ENCODE assay signal across 10 mouse cellular contexts in the genomic region with DNA sequence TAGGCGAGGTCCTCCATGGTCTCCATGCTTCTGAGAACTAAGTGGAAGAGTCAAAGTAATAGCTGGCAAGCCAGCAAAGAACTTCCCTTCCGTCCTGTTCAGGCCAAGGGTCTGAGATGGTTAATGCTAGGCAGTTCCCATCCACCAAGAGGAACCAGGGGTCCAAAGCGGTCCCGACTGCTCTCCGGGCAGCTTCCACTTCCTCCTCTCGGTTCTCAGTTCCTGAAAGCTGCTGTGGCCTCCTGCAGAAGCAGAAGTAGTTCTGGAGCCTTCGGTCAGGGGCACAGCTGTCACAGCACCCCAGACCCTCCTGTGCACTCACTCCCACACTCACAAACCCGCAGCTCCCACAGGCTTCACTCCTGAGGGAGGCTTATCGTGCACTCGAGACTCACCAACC. TPM values are rescaled to one million over a fixed set of nuclear protein-coding genes. Genes with fewer than 3 reads are reported as not detected.
DNase-seq lines count a peak whose midpoint lies in the region; ATAC-seq and TF ChIP-seq lines count a peak whose summit lies in the region.
"Had no signal": no experiment of that assay in that cellular context is flagged by ENCODE, and none has a peak within 500 bp of the region (broad histone marks: within the 10 kb centered on the region; RNA-seq: fewer than 3 reads in every experiment).

No protein-coding gene starts in this region.

- 23% methylated on average over 10 of the region's 10 CpGs for WGBS in liver, embryonic 13.5 days (ENCODE audit: insufficient replicate concordance)
- WGBS in spleen, adult 2 months = 14% methylated on average over 10 of the region's 10 CpGs
- WGBS in midbrain, embryonic 13.5 days = 79% methylated on average over 10 of the region's 10 CpGs
- 84% methylated on average over 10 of the region's 10 CpGs for WGBS in midbrain, embryonic 10.5 days

- no peaks in the 10 kb centered on the region for H3K27me3 ChIP-seq in liver, embryonic 13.5 days
- H3K27me3 ChIP-seq in spleen, adult 2 months (ENCODE audit: control insufficient read depth, insufficient read depth, low read length) = no peaks in the 10 kb centered on the region
- peaks cover 5% of the 10 kb centered on the region for H3K27me3 ChIP-seq in midbrain, embryonic 13.5 days
- peaks cover 22% of the 10 kb centered on the region for H3K27me3 ChIP-seq in midbrain, embryonic 10.5 days (ENCODE audit: low read depth, poor library complexity, severe bottlenecking)
- H3K27me3 ChIP-seq: hindbrain, embryonic 12.5 days; lung, embryonic 15.5 days had no signal

- TF ChIP-seq CTCF in spleen, adult 2 months (IDR thresholded peaks at IDR 0.05; ENCODE audit: extremely low read depth, insufficient read depth, insufficient read length, insufficient replicate concordance) = no peak

- H3K4me1 ChIP-seq in brown adipose tissue, adult 24 weeks (ENCODE audit: control insufficient read depth, insufficient read depth, insufficient read length, low read length) = no peaks in the 10 kb centered on the region; the same call in none of the 2 replicates
- peaks cover 26% of the 10 kb centered on the region for H3K4me1 ChIP-seq in liver, embryonic 13.5 days (replicated peaks)
- peaks cover 14% of the 10 kb centered on the region; the same call in 1 of the 2 replicates for H3K4me1 ChIP-seq in spleen, adult 2 months (ENCODE audit: control insufficient read depth, insufficient read depth, insufficient read length)
- no peaks in the 10 kb centered on the region for H3K4me1 ChIP-seq in midbrain, embryonic 13.5 days (replicated peaks)
- peaks cover 8% of the 10 kb centered on the region; the same call in 1 of the 2 replicates for H3K4me1 ChIP-seq in midbrain, embryonic 10.5 days
- H3K4me1 ChIP-seq: hindbrain, embryonic 12.5 days; lung, embryonic 15.5 days had no signal

- peak; percentile 41 for DNase-seq in layer of hippocampus, adult 11-12 months (ENCODE audit: low spot score)
- no peak for DNase-seq in layer of hippocampus, postnatal 25 days (ENCODE audit: extremely low spot score in 1 of 2, low spot score in 1 of 2)
- no peak for DNase-seq in liver, embryonic 13.5 days
- peak; percentile 67 to 71 for DNase-seq in spleen, adult 2 months (ENCODE audit: low read depth in 1 of 2, low spot score in 2 of 2)
- no peak for DNase-seq in midbrain, embryonic 10.5 days (ENCODE audit: low spot score)

- peak; percentile 31; the same call in 1 of the 2 replicates for ATAC-seq in liver, embryonic 13.5 days (ENCODE audit: low read depth)
- no peak for ATAC-seq in midbrain, embryonic 13.5 days
- no peak for ATAC-seq in CD4-positive, CD25-positive, alpha-beta regulatory T cell, adult 4 months

- H3K9ac ChIP-seq in liver, embryonic 13.5 days = no peak overlapping the region
- H3K9ac ChIP-seq in midbrain, embryonic 13.5 days (replicated peaks) = no peak overlapping the region
- H3K9ac ChIP-seq: hindbrain, embryonic 12.5 days; lung, embryonic 15.5 days had no signal

- no peak for TF ChIP-seq POLR2A in spleen, adult 2 months (IDR thresholded peaks at IDR 0.05; ENCODE audit: low read depth, low read length)

- no peak overlapping the region for H3K4me3 ChIP-seq in brown adipose tissue, adult 24 weeks (ENCODE audit: insufficient read depth, low read depth, low read length)
- H3K4me3 ChIP-seq in liver, embryonic 13.5 days (replicated peaks) = no peak overlapping the region
- no peak overlapping the region; the same call in 1 of the 2 replicates for H3K4me3 ChIP-seq in spleen, adult 2 months (ENCODE audit: extremely low read depth, insufficient read depth, insufficient read length)
- H3K4me3 ChIP-seq in midbrain, embryonic 13.5 days (replicated peaks) = no peak overlapping the region
- H3K4me3 ChIP-seq in midbrain, embryonic 10.5 days = no peak overlapping the region
- H3K4me3 ChIP-seq: hindbrain, embryonic 12.5 days; lung, embryonic 15.5 days had no signal

- peak overlapping the region; percentile 76 for H3K27ac ChIP-seq in brown adipose tissue, adult 24 weeks (replicated peaks; ENCODE audit: low read depth, low read length)
- no peak overlapping the region; the same call in 1 of the 2 replicates for H3K27ac ChIP-seq in liver, embryonic 13.5 days
- H3K27ac ChIP-seq in spleen, adult 2 months (ENCODE audit: insufficient read depth, low read length) = peak overlapping the region; percentile 69
- no peak overlapping the region for H3K27ac ChIP-seq in midbrain, embryonic 13.5 days
- no peak overlapping the region for H3K27ac ChIP-seq in midbrain, embryonic 10.5 days (replicated peaks)
- H3K27ac ChIP-seq: hindbrain, embryonic 12.5 days; lung, embryonic 15.5 days had no signal

- H3K9me3 ChIP-seq in liver, embryonic 13.5 days (replicated peaks) = no peaks in the 10 kb centered on the region
- H3K9me3 ChIP-seq in midbrain, embryonic 13.5 days = no peaks in the 10 kb centered on the region
- H3K9me3 ChIP-seq in midbrain, embryonic 10.5 days (replicated peaks) = no peaks in the 10 kb centered on the region
- H3K9me3 ChIP-seq: hindbrain, embryonic 12.5 days; lung, embryonic 15.5 days had no signal

- no peaks in the 10 kb centered on the region for H3K36me3 ChIP-seq in liver, embryonic 13.5 days
- H3K36me3 ChIP-seq in spleen, adult 2 months (ENCODE audit: control insufficient read depth, insufficient read depth, low read length) = no peaks in the 10 kb centered on the region
- no peaks in the 10 kb centered on the region for H3K36me3 ChIP-seq in midbrain, embryonic 13.5 days
- H3K36me3 ChIP-seq in midbrain, embryonic 10.5 days = no peaks in the 10 kb centered on the region
- H3K36me3 ChIP-seq: hindbrain, embryonic 12.5 days; lung, embryonic 15.5 days had no signal

- H3K4me2 ChIP-seq in liver, embryonic 13.5 days = no peak overlapping the region
- H3K4me2 ChIP-seq in midbrain, embryonic 13.5 days (replicated peaks) = no peak overlapping the region
- H3K4me2 ChIP-seq: hindbrain, embryonic 12.5 days; lung, embryonic 15.5 days had no signal

RNA-seq across cellular contexts. Expression of a gene that starts 6.7 kb away (rescaled TPM):
- total RNA-seq in layer of hippocampus, postnatal 25 days (2021) = 1 to 10 TPM; 1.2 to 1.3 TPM
- not detected in 2 replicates for polyA plus RNA-seq in brown adipose tissue, adult 24 weeks (2012; ENCODE audit: insufficient read depth, insufficient read length, missing spikeins)
- 0.17 and 0.22 TPM in 2 replicates for polyA plus RNA-seq in liver, embryonic 13.5 days (2015; fragmentation: Nextera tagmentation; extraction: Ambion mirVana)
- 0.69 and 1.2 TPM in 2 replicates for polyA plus RNA-seq in spleen, adult 2 months (2012; rRNA removed)
- 0.32 and 0.58 TPM in 2 replicates for polyA plus RNA-seq in midbrain, embryonic 13.5 days (2015; fragmentation: Nextera tagmentation; extraction: Ambion mirVana)
- polyA plus RNA-seq in CD4-positive, CD25-positive, alpha-beta regulatory T cell, adult 4 months (2017; shearing (Covaris generic)) = under 1 TPM; 0.30 to 0.57 TPM
- 0.16 and 0.41 TPM in 2 replicates for polyA plus RNA-seq in midbrain, embryonic 10.5 days (2016; fragmentation: Nextera tagmentation; extraction: Ambion mirVana)

RNA-seq across cellular contexts. Expression of a gene that starts 6.9 kb away (rescaled TPM):
- total RNA-seq in layer of hippocampus, postnatal 25 days (2021) = 10 to 100 TPM; 47.9 to 54.1 TPM
- 6.3 and 7.7 TPM in 2 replicates for polyA plus RNA-seq in brown adipose tissue, adult 24 weeks (2012; ENCODE audit: insufficient read depth, insufficient read length, missing spikeins)
- polyA plus RNA-seq in liver, embryonic 13.5 days (2015; fragmentation: Nextera tagmentation; extraction: Ambion mirVana) = 15.8 and 18.8 TPM in 2 replicates
- 21.4 and 21.8 TPM in 2 replicates for polyA plus RNA-seq in spleen, adult 2 months (2012; rRNA removed)
- 8.0 and 8.3 TPM in 2 replicates for polyA plus RNA-seq in midbrain, embryonic 13.5 days (2015; fragmentation: Nextera tagmentation; extraction: Ambion mirVana)
- polyA plus RNA-seq in CD4-positive, CD25-positive, alpha-beta regulatory T cell, adult 4 months (2017; shearing (Covaris generic)) = 10 to 100 TPM; 23.7 to 25.2 TPM
- 7.7 and 7.9 TPM in 2 replicates for polyA plus RNA-seq in midbrain, embryonic 10.5 days (2016; fragmentation: Nextera tagmentation; extraction: Ambion mirVana)

Comparison
In these comparisons a context has a peak if more than half of its experiments do, and no peak if none do; other contexts are left out.
1. DNase-seq: peak in layer of hippocampus, adult 11-12 months (single experiment) and spleen, adult 2 months (2 of 2); none in layer of hippocampus, postnatal 25 days (0 of 2), liver, embryonic 13.5 days (single experiment) and midbrain, embryonic 10.5 days (single experiment).
2. H3K27ac ChIP-seq: peak in brown adipose tissue, adult 24 weeks (single experiment) and spleen, adult 2 months (single experiment); none in liver, embryonic 13.5 days (single experiment), midbrain, embryonic 13.5 days (single experiment) and midbrain, embryonic 10.5 days (single experiment).